Mouse (Mus musculus) liver, embryonic 14.5 days (tissue): ENCODE measurements around the gene Dock11. TPM values are rescaled to one million over a fixed set of nuclear protein-coding genes. Genes with fewer than 3 reads are reported as not detected.

Source experiments
- ATAC-seq: fragments of 200-750 bp; cut with Nextera tagmentation; 2 replicates; pipeline ENCODE4 v1.8.0; 2017; ENCODE audit warnings: moderate number of reproducible peaks, mild to moderate bottlenecking, moderate library complexity; ENCODE audit not compliant: insufficient read depth
- DNase-seq, 3 experiments: peaks; one replicate each; pipeline ENCODE4 v3.0.0-alpha.2; 2012 to 2013; ENCODE audit warnings: low read depth in 3 of 3, low spot score in 3 of 3
- H3K27ac ChIP-seq: fragments of 300-500 bp; sonication (generic); 2 replicates; pipeline ENCODE4 v1.5.1; 2014; ENCODE audit warnings: moderate library complexity, mild to moderate bottlenecking, control low read depth, inconsistent platforms
- H3K27me3 ChIP-seq: fragments of 300-500 bp; sonication (generic); 2 replicates; pipeline ENCODE4 v1.6.1; 2014; ENCODE audit warnings: mild to moderate bottlenecking, low read length, moderate library complexity; ENCODE audit not compliant: control insufficient read depth, insufficient read depth
- H3K36me3 ChIP-seq: fragments of 300-500 bp; sonication (generic); replicated peaks from 2 replicates; pipeline ENCODE4 v1.6.1; 2014; ENCODE audit warnings: low read depth; ENCODE audit not compliant: control insufficient read depth, insufficient read depth
- H3K4me1 ChIP-seq, 2 experiments: fragments of 200-500 bp in 1 of 2; fragments of 300-500 bp in 1 of 2; sonication (generic) in 1 of 2; replicated peaks; 2 replicates each; pipeline ENCODE4 v1.6.1; 2012 to 2014; ENCODE audit warnings: antibody characterized with exemption in 1 of 2, inconsistent platforms in 1 of 2, low read length in 1 of 2; ENCODE audit not compliant: control insufficient read depth in 2 of 2, insufficient read depth in 2 of 2
- H3K4me2 ChIP-seq: fragments of 300-500 bp; sonication (generic); 2 replicates; pipeline ENCODE4 v1.6.1; 2014; ENCODE audit warnings: low read depth, mild to moderate bottlenecking, control low read depth, moderate library complexity
- H3K4me3 ChIP-seq, 2 experiments: fragments of 200-500 bp in 1 of 2; fragments of 300-500 bp in 1 of 2; sonication (generic) in 1 of 2; 2 replicates each; pipeline ENCODE4 v1.5.1; 2012 to 2014; ENCODE audit warnings: low read depth in 2 of 2, low read length in 2 of 2, mild to moderate bottlenecking in 2 of 2, control low read depth in 1 of 2, inconsistent platforms in 1 of 2, moderate library complexity in 1 of 2; ENCODE audit not compliant: insufficient read depth in 1 of 2
- H3K9ac ChIP-seq: fragments of 300-500 bp; sonication (generic); replicated peaks from 2 replicates; pipeline ENCODE4 v1.6.1; 2014; ENCODE audit warnings: mild to moderate bottlenecking, control low read depth, moderate library complexity
- H3K9me3 ChIP-seq: fragments of 300-500 bp; sonication (generic); 2 replicates; pipeline ENCODE4 v1.6.1; 2016; ENCODE audit warnings: low read length, mixed read lengths; ENCODE audit not compliant: control insufficient read depth
- CTCF ChIP-seq: IDR thresholded peaks from 2 replicates; pipeline ENCODE4 v1.5.1; 2016; ENCODE audit warnings: antibody characterized with exemption, low read depth, control low read depth
- EP300 ChIP-seq: IDR thresholded peaks from 2 replicates; pipeline ENCODE4 v1.6.1; 2016; ENCODE audit warnings: antibody characterized with exemption, low read depth
- WGBS: fragments of 180-500 bp; shearing (Covaris S2); extraction: QIAGEN DNeasy Blood & Tissue Kit; methylation state at CpG from one replicate; pipeline ENCODE4 v1.1.7; 2014; ENCODE audit not compliant: insufficient replicate concordance; 5-methylcytosine and 5-hydroxymethylcytosine counted together
- polyA plus RNA-seq, 2 experiments: library from polyadenylated mRNA; depleted of rRNA in 1 of 2; stranded (reverse) in 1 of 2; unstranded in 1 of 2; fragments of >200 nt; fragmentation: Nextera tagmentation in 1 of 2; extraction: Ambion mirVana in 1 of 2; gene quantifications; 2 replicates each; pipeline versions ENCODE4 v1.2.1 to v1.2.3; 2012 to 2014

The Dock11 gene
- polyA plus RNA-seq, 2 experiments = 1.9 to 2.1 TPM

DNA sequence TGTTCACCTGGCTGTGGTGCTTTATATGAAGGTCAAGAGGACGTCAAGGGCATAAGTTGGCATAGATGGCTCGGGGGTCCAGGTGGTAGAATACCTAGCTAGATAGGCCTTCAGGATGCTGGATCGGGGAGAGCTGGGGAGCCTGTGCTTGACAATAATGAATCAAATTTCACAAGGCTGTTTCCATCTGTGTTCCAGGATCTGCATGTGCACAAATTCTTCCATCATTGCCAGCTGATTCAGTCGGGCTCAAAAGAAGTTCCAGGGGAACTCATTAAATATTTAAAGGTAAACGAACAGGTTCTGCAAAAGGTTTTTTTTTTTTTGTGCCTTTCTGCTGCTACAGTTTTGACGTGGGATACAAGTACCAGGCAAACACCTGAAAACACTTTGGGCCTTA is 105.6 kb downstream of the Dock11 start:
- H3K4me2 ChIP-seq = no peak overlapping the region
- H3K27ac ChIP-seq = no peak overlapping the region
- no peaks in the 10 kb centered on the region for H3K4me1 ChIP-seq
- ATAC-seq (no peak), DNase-seq (no peak)
- no peaks in the 10 kb centered on the region for H3K9me3 ChIP-seq
- no peak overlapping the region for H3K9ac ChIP-seq
- TF ChIP-seq CTCF (no peak), EP300 (no peak)
- H3K36me3 ChIP-seq = no peaks in the 10 kb centered on the region
- no peak overlapping the region for H3K4me3 ChIP-seq
- 64% methylated on average over 6 of the region's 6 CpGs for WGBS
- H3K27me3 ChIP-seq = no peaks in the 10 kb centered on the region

DNA sequence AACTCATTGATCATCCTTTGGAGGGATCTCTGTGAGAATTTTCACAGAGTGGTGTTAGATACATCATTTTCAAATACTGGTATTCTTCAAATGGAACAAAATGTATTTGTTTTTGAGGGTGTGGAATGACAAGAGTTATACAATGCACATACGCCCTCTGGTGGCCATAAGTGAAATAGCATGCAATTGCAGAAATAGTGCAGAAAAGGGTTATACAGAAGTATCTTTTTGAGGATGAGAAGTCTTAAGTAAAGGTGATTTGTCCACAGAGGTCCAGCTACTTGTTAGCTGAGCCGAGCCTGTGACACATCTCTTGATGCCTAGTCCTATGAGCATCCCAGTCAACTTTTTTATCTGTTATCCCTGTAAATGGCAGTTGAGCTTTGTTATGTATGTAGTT is 108.4 kb downstream of the Dock11 start:
- TF ChIP-seq EP300 = no peak
- peak; percentile 71 for TF ChIP-seq CTCF
- Histone ChIP-seq H3K4me1 (no peaks in the 10 kb centered on the region), H3K36me3 (no peaks in the 10 kb centered on the region), H3K9ac (no peak overlapping the region), H3K27me3 (no peaks in the 10 kb centered on the region), H3K27ac (no peak overlapping the region), H3K4me3 (no peak overlapping the region), H3K9me3 (no peaks in the 10 kb centered on the region), H3K4me2 (no peak overlapping the region)
- WGBS = 4% methylated on average over 2 of the region's 2 CpGs
- no peak for ATAC-seq
- DNase-seq = peak in 1 of 3 experiments; percentile 1

DNA sequence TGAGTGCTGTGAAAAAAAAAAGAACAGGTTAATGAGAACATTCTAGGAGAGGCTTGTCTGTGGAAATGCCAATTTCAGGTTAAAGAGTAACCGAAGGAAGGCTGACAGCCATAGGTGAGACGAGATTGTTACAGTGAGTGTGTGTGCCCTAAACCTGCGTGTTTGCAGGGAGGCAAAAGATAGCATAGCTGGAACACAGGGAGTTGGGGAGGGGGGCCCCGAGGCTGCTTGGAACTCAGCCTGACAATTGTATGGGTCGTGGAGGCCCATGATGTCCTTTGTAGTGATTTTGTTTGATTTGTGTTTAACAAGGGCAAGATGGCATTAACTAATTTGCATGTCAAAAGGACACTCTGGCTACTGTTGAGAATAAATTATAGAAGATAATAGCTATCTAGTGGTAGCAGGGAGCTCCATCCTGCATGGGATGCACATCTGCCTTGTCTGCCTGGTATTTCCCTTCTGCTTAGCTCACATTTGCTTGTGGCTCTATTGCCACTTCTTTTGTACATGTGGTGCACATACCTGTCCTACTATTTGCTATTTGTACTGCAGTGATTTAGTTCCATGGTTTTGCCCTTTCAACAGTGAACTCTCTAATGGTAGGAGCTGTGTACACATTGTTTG is 109.3 kb downstream of the Dock11 start:
- DNase-seq = no peak
- ATAC-seq = no peak
- H3K9me3 ChIP-seq = no peaks in the 10 kb centered on the region
- H3K36me3 ChIP-seq = no peaks in the 10 kb centered on the region
- WGBS = 50% methylated on average over 5 of the region's 5 CpGs
- no peak overlapping the region for H3K4me2 ChIP-seq
- H3K9ac ChIP-seq = no peak overlapping the region
- H3K4me1 ChIP-seq = no peaks in the 10 kb centered on the region
- no peaks in the 10 kb centered on the region for H3K27me3 ChIP-seq
- TF ChIP-seq CTCF (no peak), EP300 (no peak)
- H3K4me3 ChIP-seq = no peak overlapping the region
- no peak overlapping the region for H3K27ac ChIP-seq

DNA sequence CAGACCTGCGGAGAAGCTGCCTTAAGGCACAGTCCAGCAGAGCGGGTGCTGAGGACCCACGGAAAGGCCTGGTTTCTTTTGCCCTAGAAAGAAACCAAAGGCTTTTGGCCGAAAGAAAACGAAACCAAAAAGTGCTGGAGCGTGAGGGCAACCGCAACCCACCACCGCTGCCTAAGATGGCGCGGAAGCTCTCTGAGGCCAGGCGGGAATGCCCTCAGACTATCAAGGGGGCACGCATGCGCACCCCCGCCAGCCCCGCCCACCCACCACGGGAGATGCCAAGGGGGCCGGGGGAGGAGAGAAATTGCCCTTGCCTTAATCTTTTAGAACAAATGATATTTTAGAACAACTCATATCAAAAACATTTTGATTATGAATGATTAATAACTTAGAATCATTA is 137.0 kb downstream of the Dock11 start:
- Histone ChIP-seq H3K9ac (no peak overlapping the region), H3K4me3 (no peak overlapping the region)

GRCm38 (mm10) chrX:36031113-36031512 is 142.5 kb downstream of the Dock11 start:
- Histone ChIP-seq H3K27me3 (no peaks in the 10 kb centered on the region), H3K36me3 (no peaks in the 10 kb centered on the region), H3K9me3 (no peaks in the 10 kb centered on the region), H3K4me2 (no peak overlapping the region), H3K4me3 (no peak overlapping the region), H3K4me1 (no peaks in the 10 kb centered on the region), H3K27ac (no peak overlapping the region), H3K9ac (no peak overlapping the region)
- 60% methylated on average over 5 of the region's 5 CpGs for WGBS
- DNase-seq (no peak), ATAC-seq (no peak)
- no peak for TF ChIP-seq EP300
- TF ChIP-seq CTCF = no peak

More for the DNA sequence above, 137.0 kb downstream of the Dock11 start:
- ATAC-seq (no peak), DNase-seq (no peak)
- H3K27me3 ChIP-seq = no peaks in the 10 kb centered on the region
- no peaks in the 10 kb centered on the region for H3K36me3 ChIP-seq
- WGBS = 71% methylated on average over 17 of the region's 17 CpGs
- TF ChIP-seq CTCF = no peak
- TF ChIP-seq EP300 = no peak
- H3K4me2 ChIP-seq = no peak overlapping the region
- H3K4me1 ChIP-seq = no peaks in the 10 kb centered on the region
- H3K27ac ChIP-seq = no peak overlapping the region
- H3K9me3 ChIP-seq = no peaks in the 10 kb centered on the region

GRCm38 (mm10) chrX:36034045-36034444 is 145.4 kb downstream of the Dock11 start:
- Histone ChIP-seq H3K4me2 (no peak overlapping the region), H3K36me3 (no peaks in the 10 kb centered on the region), H3K4me3 (no peak overlapping the region), H3K27ac (no peak overlapping the region), H3K27me3 (no peaks in the 10 kb centered on the region), H3K4me1 (no peaks in the 10 kb centered on the region), H3K9me3 (no peaks in the 10 kb centered on the region), H3K9ac (no peak overlapping the region)
- WGBS = 37% methylated on average over 8 of the region's 8 CpGs
- ATAC-seq (no peak), DNase-seq (no peak)
- TF ChIP-seq EP300 = no peak
- no peak for TF ChIP-seq CTCF
